Mouse (Mus musculus) lung, embryonic 15.5 days (tissue): ENCODE measurements around the gene Drosha. TPM values are rescaled to one million over a fixed set of nuclear protein-coding genes. Genes with fewer than 3 reads are reported as not detected.
A peak's percentile ranks its signal among the peaks of the same experiment; 100 is the strongest.

Experiments
- ATAC-seq: fragments of 200-750 bp; cut with Nextera tagmentation; 2 replicates; pipeline ENCODE4 v1.8.0; 2017; ENCODE audit warnings: moderate number of reproducible peaks, borderline replicate concordance; ENCODE audit not compliant: low FRiP score, low TSS enrichment; ENCODE audit errors: extremely low read depth
- H3K27ac ChIP-seq: fragments of 300-500 bp; sonication (generic); 2 replicates; pipeline ENCODE4 v1.5.1; 2015; ENCODE audit warnings: moderate library complexity, mild to moderate bottlenecking, inconsistent platforms
- H3K27me3 ChIP-seq: fragments of 300-500 bp; sonication (generic); 2 replicates; pipeline ENCODE4 v1.6.1; 2015; ENCODE audit warnings: inconsistent platforms
- H3K36me3 ChIP-seq: fragments of 300-500 bp; sonication (generic); 2 replicates; pipeline ENCODE4 v1.6.1; 2015; ENCODE audit warnings: inconsistent platforms
- H3K4me1 ChIP-seq: fragments of 300-500 bp; sonication (generic); 2 replicates; pipeline ENCODE4 v1.6.1; 2015; ENCODE audit warnings: inconsistent platforms
- H3K4me2 ChIP-seq: fragments of 300-500 bp; sonication (generic); 2 replicates; pipeline ENCODE4 v1.6.1; 2015; ENCODE audit warnings: inconsistent platforms, mild to moderate bottlenecking, moderate library complexity
- H3K4me3 ChIP-seq: fragments of 300-500 bp; sonication (generic); 2 replicates; pipeline ENCODE4 v1.5.1; 2015; ENCODE audit warnings: mild to moderate bottlenecking, inconsistent platforms
- H3K9ac ChIP-seq: fragments of 300-500 bp; sonication (generic); 2 replicates; pipeline ENCODE4 v1.6.1; 2015; ENCODE audit warnings: inconsistent platforms
- H3K9me3 ChIP-seq: fragments of 300-500 bp; sonication (generic); 2 replicates; pipeline ENCODE4 v1.6.1; 2016; ENCODE audit warnings: inconsistent platforms
- WGBS: fragments of 180-500 bp; shearing (Covaris S2); methylation state at CpG from one replicate; pipeline ENCODE4 v1.1.7; 2015; 5-methylcytosine and 5-hydroxymethylcytosine counted together
- polyA plus RNA-seq: library from polyadenylated mRNA; unstranded; fragments of >200 nt; fragmentation: Nextera tagmentation; extraction: Ambion mirVana; gene quantifications from 2 replicates; pipeline ENCODE4 v1.2.1, GENCODE M21; 2015

Gene Drosha
- polyA plus RNA-seq, 1 experiment from 2014 or later: 29.7 TPM

GRCm38 (mm10) chr15:12867269-12867668, 42.7 kb downstream of the Drosha start:
- no peaks in the 10 kb centered on the region for H3K4me1 ChIP-seq
- no peak overlapping the region for H3K4me3 ChIP-seq
- no peaks in the 10 kb centered on the region for H3K9me3 ChIP-seq
- 81% methylated on average over 8 of the region's 8 CpGs for WGBS
- H3K27me3 ChIP-seq: no peaks in the 10 kb centered on the region
- no peak overlapping the region for H3K9ac ChIP-seq
- peaks cover 28% of the 10 kb centered on the region for H3K36me3 ChIP-seq
- H3K4me2 ChIP-seq: no peak overlapping the region
- ATAC-seq: no peak
- H3K27ac ChIP-seq: no peak overlapping the region

GRCm38 (mm10) chr15:12875442-12876176, 51.0 kb downstream of the Drosha start:
- H3K9ac ChIP-seq: no peak overlapping the region
- ATAC-seq: peak; percentile 72; the same call in 1 of the 2 replicates
- H3K9me3 ChIP-seq: no peaks in the 10 kb centered on the region
- no peak overlapping the region for H3K27ac ChIP-seq
- peaks cover 26% of the 10 kb centered on the region; the same call in 1 of the 2 replicates for H3K36me3 ChIP-seq
- no peaks in the 10 kb centered on the region for H3K27me3 ChIP-seq
- WGBS: 52% methylated on average over 18 of the region's 18 CpGs
- H3K4me1 ChIP-seq: 0 out of 2 replicates have a peak, but pooled peaks cover 6% of the 10 kb centered on the region
- H3K4me3 ChIP-seq: no peak overlapping the region
- H3K4me2 ChIP-seq: no peak overlapping the region

DNA sequence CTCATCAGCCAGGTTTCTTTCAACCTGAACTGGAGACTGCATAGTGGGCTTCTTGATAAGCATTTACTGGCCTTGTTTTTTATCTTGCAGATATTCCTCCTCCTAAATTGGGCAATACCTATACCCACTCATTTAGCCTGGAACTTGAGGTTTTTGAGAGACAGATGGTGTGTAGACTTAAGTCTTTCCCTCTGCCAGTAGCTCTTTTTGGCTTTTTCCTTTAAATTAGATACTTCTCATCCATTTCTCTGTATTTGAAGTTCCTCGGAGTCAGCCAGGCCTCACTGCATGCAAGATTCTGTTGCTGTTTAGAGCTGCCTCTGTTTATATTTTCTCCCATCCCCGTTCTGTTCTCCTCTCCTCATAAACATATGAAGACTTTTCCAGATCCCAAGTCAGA, 51.7 kb downstream of the Drosha start:
- H3K9me3 ChIP-seq: no peaks in the 10 kb centered on the region
- H3K4me1 ChIP-seq: 0 out of 2 replicates have a peak, but pooled peaks cover 6% of the 10 kb centered on the region
- H3K36me3 ChIP-seq: peaks cover 31% of the 10 kb centered on the region; the same call in 1 of the 2 replicates
- no peak overlapping the region for H3K9ac ChIP-seq
- H3K4me3 ChIP-seq: no peak overlapping the region
- no peaks in the 10 kb centered on the region for H3K27me3 ChIP-seq
- 84% methylated on average over 2 of the region's 2 CpGs for WGBS
- no peak overlapping the region for H3K4me2 ChIP-seq
- ATAC-seq: no peak
- no peak overlapping the region for H3K27ac ChIP-seq

GRCm38 (mm10) chr15:12876881-12877280, 52.3 kb downstream of the Drosha start:
- Histone ChIP-seq H3K27me3 (no peaks in the 10 kb centered on the region), H3K4me2 (no peak overlapping the region), H3K27ac (no peak overlapping the region), H3K9ac (no peak overlapping the region), H3K4me3 (no peak overlapping the region), H3K36me3 (peaks cover 37% of the 10 kb centered on the region; the same call in 1 of the 2 replicates), H3K9me3 (no peaks in the 10 kb centered on the region), H3K4me1 (0 out of 2 replicates have a peak, but pooled peaks cover 6% of the 10 kb centered on the region)
- WGBS: 97% methylated on average over 4 of the region's 4 CpGs
- no peak for ATAC-seq

DNA sequence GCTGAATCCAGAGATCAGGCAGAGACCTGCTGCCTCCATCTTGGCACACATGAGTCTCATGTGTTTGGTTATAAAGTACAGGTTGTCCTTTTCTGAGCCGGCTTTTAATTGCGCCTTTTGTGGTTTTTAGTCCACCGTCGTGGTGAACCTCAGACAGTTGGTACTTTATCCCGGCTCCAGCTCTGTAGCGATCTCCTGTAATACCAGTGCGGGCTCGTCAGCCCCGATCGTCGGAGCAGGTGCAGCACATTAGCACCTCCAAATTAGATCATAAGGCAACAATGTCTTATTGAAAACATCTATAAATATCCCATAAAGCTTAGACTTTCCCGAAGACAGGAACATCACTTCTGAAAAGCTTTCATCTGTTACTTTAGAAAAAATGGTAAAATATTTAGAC, 53.3 kb downstream of the Drosha start:
- WGBS: 94% methylated on average over 12 of the region's 12 CpGs
- H3K36me3 ChIP-seq: peaks cover 46% of the 10 kb centered on the region
- 0 out of 2 replicates have a peak, but pooled peaks cover 6% of the 10 kb centered on the region for H3K4me1 ChIP-seq
- no peaks in the 10 kb centered on the region for H3K9me3 ChIP-seq
- H3K9ac ChIP-seq: no peak overlapping the region
- no peaks in the 10 kb centered on the region for H3K27me3 ChIP-seq
- no peak overlapping the region for H3K27ac ChIP-seq
- ATAC-seq: no peak
- no peak overlapping the region for H3K4me3 ChIP-seq
- H3K4me2 ChIP-seq: no peak overlapping the region

DNA sequence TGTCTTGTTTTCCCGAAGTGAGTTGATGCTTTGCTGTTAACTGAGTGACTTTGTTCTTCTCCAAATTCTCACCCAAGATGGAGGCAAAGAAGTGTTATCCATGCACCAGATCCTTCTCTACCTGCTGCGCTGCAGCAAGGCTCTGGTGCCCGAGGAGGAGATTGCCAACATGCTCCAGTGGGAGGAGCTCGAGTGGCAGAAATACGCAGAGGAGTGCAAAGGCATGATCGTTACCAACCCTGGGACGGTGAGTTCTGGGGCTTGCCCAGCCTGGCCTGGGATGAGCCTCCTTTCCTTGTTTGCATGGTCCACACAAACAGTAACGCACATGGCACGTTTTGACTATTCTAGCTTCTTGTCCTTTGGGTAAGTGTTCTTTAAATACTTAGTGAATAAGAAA, 54.0 kb downstream of the Drosha start:
- Histone ChIP-seq H3K27me3 (no peaks in the 10 kb centered on the region), H3K4me2 (no peak overlapping the region), H3K9me3 (no peaks in the 10 kb centered on the region), H3K4me3 (no peak overlapping the region), H3K4me1 (0 out of 2 replicates have a peak, but pooled peaks cover 6% of the 10 kb centered on the region), H3K27ac (no peak overlapping the region), H3K36me3 (peaks cover 53% of the 10 kb centered on the region), H3K9ac (no peak overlapping the region)
- WGBS: 88% methylated on average over 9 of the region's 9 CpGs
- no peak for ATAC-seq

GRCm38 (mm10) chr15:12879937-12880336, 55.3 kb downstream of the Drosha start:
- Histone ChIP-seq H3K4me1 (0 out of 2 replicates have a peak, but pooled peaks cover 6% of the 10 kb centered on the region), H3K4me2 (no peak overlapping the region), H3K27me3 (no peaks in the 10 kb centered on the region), H3K4me3 (no peak overlapping the region), H3K27ac (no peak overlapping the region), H3K9me3 (no peaks in the 10 kb centered on the region), H3K9ac (no peak overlapping the region), H3K36me3 (peaks cover 60% of the 10 kb centered on the region)
- no peak for ATAC-seq
- 83% methylated on average over 8 of the region's 8 CpGs for WGBS

DNA sequence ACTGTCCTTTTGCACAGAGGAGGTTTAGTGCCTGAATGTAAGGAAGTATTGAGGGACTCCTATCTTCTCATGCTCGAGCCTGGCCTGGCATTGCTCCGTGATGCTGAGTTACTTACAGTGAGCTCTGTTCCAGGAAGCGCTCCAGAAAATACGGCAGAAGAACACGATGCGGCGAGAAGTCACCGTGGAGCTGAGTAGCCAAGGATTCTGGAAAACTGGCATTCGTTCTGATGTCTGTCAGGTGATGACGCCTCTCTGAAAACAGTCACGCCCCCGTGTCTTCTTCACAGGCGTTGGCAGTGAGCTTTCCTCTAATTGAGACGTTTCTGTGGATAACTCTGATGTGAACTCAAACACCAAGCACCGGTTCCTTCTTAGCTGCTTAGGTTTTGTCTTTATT, 60.2 kb downstream of the Drosha start:
- H3K4me2 ChIP-seq: no peak overlapping the region
- no peaks in the 10 kb centered on the region for H3K9me3 ChIP-seq
- H3K36me3 ChIP-seq: peaks cover 69% of the 10 kb centered on the region
- H3K27ac ChIP-seq: no peak overlapping the region
- no peak overlapping the region for H3K4me3 ChIP-seq
- no peaks in the 10 kb centered on the region for H3K27me3 ChIP-seq
- H3K9ac ChIP-seq: no peak overlapping the region
- no peaks in the 10 kb centered on the region for H3K4me1 ChIP-seq
- no peak for ATAC-seq
- WGBS: 87% methylated on average over 15 of the region's 15 CpGs

GRCm38 (mm10) chr15:12885361-12885760, 60.7 kb downstream of the Drosha start:
- ATAC-seq: no peak
- Histone ChIP-seq H3K36me3 (peaks cover 69% of the 10 kb centered on the region), H3K27ac (no peak overlapping the region)

GRCm38 (mm10) chr15:12887206-12887605, 62.6 kb downstream of the Drosha start:
- 93% methylated on average over 8 of the region's 8 CpGs for WGBS
- Histone ChIP-seq H3K27ac (no peak overlapping the region), H3K9ac (no peak overlapping the region), H3K9me3 (no peaks in the 10 kb centered on the region), H3K36me3 (peaks cover 65% of the 10 kb centered on the region), H3K4me3 (no peak overlapping the region), H3K4me1 (no peaks in the 10 kb centered on the region), H3K27me3 (no peaks in the 10 kb centered on the region), H3K4me2 (no peak overlapping the region)
- ATAC-seq: no peak

More at GRCm38 (mm10) chr15:12885361-12885760, 60.7 kb downstream of the Drosha start:
- no peaks in the 10 kb centered on the region for H3K4me1 ChIP-seq
- H3K4me3 ChIP-seq: no peak overlapping the region
- H3K4me2 ChIP-seq: no peak overlapping the region
- 94% methylated on average over 11 of the region's 11 CpGs for WGBS
- no peaks in the 10 kb centered on the region for H3K27me3 ChIP-seq
- no peaks in the 10 kb centered on the region for H3K9me3 ChIP-seq
- H3K9ac ChIP-seq: no peak overlapping the region

DNA sequence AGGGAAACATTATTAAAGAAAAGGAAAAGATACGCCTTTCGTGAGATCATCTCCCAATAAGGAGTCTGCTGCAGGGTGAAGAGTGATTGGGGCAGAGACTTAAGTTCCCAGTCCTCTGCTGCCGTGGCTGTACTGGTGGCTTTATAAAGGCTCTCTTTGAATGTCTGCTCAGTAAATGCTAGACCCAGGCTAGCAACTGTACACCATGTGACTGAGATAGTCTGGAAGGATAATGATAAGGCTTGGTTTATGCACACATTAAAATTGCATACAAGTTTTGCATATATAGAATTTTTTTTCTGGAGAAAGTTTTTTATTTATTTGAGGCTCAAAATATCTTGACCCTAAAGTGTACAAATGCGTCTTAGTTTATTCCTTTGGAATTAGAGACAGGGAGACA, 63.7 kb downstream of the Drosha start:
- peaks cover 58% of the 10 kb centered on the region for H3K36me3 ChIP-seq
- no peak overlapping the region for H3K4me3 ChIP-seq
- H3K27ac ChIP-seq: no peak overlapping the region

DNA sequence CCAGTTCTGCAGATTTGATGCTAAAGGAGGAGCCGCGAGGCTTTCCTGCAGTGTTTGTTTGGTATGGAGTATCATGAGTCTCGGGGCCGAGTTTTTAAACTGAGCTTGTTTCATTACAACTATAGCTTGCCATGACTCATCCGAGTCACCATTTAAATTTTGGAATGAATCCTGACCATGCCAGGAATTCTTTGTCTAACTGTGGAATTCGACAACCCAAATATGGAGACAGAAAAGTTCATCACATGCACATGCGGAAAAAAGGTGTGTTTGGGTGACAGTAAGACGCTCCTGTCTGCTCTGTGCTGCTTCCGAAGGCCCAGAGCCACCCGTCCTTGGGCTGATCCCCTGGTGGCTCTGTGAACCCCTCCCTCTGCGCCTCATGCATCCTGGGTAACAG, 65.3 kb downstream of the Drosha start:
- no peaks in the 10 kb centered on the region for H3K27me3 ChIP-seq
- no peak overlapping the region for H3K9ac ChIP-seq
- no peak for ATAC-seq
- H3K36me3 ChIP-seq: peaks cover 56% of the 10 kb centered on the region
- no peak overlapping the region for H3K4me3 ChIP-seq
- H3K4me1 ChIP-seq: no peaks in the 10 kb centered on the region
- H3K9me3 ChIP-seq: no peaks in the 10 kb centered on the region
- no peak overlapping the region for H3K27ac ChIP-seq
- H3K4me2 ChIP-seq: no peak overlapping the region
- 89% methylated on average over 11 of the region's 11 CpGs for WGBS

More for the DNA sequence above, 63.7 kb downstream of the Drosha start:
- no peaks in the 10 kb centered on the region for H3K9me3 ChIP-seq
- H3K27me3 ChIP-seq: no peaks in the 10 kb centered on the region
- ATAC-seq: no peak
- H3K4me2 ChIP-seq: no peak overlapping the region
- 92% methylated on average over 4 of the region's 4 CpGs for WGBS
- H3K4me1 ChIP-seq: no peaks in the 10 kb centered on the region
- no peak overlapping the region for H3K9ac ChIP-seq
